Mouse (Mus musculus): ENCODE results near the gene Crybb1.

DNA sequence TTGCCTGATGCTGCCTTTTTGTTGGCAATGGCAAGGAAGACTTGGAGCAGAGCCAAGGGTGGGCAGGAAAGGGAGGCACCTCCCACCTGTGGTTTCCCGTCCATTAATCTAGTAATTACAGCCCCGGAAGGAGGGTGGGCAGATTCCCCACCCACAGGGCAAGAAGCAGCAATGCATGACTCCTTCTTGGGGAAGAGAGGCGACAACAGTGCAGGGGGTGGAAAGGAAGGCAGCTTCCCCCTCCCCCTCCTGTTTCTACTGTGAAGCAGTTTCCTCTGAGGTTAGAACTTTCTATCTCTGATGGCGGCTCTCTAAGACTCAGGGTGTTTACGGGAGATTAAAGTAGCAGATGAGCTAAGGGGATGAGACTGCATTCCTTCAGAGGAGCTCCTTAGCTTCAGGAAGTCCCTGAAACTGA lies 13.2 kb upstream of the Crybb1 start:
- TF ChIP-seq CTCF (IDR thresholded peaks at IDR 0.05; ENCODE audit: low read depth), result no peak
- no peak for TF ChIP-seq EP300 (optimal IDR thresholded peaks at IDR 0.05)
